Mouse (Mus musculus): ENCODE results near the gene Mapkapk2. TPM values are rescaled to one million over a fixed set of nuclear protein-coding genes. Genes with fewer than 3 reads are reported as not detected.
A peak's percentile ranks its signal among the peaks of the same experiment; 100 is the strongest.

Gene Mapkapk2
- polyA plus RNA-seq, 1 experiment from 2014 or later = 44.7 TPM

DNA sequence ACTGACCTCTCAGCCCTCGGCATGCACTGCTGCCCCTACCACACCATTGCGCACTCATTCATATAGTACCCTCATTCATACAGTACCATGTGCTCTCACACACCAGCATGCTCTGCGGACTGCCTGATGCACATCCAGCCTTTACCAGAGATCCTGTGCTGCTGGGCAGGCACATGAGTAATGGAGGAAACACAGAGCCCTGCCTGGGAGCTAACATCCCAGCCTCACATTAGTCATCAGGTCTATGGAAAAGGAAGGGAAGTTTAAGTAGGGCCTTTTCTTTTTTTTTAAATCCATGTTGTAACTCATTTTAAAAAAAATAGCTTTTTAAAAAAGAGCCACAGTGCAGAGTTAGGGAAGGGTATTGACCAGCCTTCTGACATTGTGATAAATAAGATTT lies 54.9 kb downstream of the Mapkapk2 start:
- no peak for DNase-seq (ENCODE audit: low spot score)
- 80% methylated on average over 3 of the region's 3 CpGs for WGBS
- ATAC-seq (replicated peaks; ENCODE audit: insufficient number of reproducible peaks, low FRiP score, low TSS enrichment, low read depth) = no peak
- no peaks in the 10 kb centered on the region for H3K9me3 ChIP-seq (replicated peaks; ENCODE audit: control insufficient read depth, low read length)
- H3K4me3 ChIP-seq (ENCODE audit: low read depth, low read length) = no peak overlapping the region
- no peak overlapping the region for H3K4me2 ChIP-seq (ENCODE audit: low read depth, low read length)
- no peak overlapping the region for H3K27ac ChIP-seq (replicated peaks; ENCODE audit: low read depth, low read length)
- H3K36me3 ChIP-seq (replicated peaks; ENCODE audit: control insufficient read depth, insufficient read depth, low read depth, low read length) = no peaks in the 10 kb centered on the region
- no peaks in the 10 kb centered on the region for H3K4me1 ChIP-seq (ENCODE audit: control insufficient read depth, insufficient read depth, low read length)
- no peaks in the 10 kb centered on the region for H3K27me3 ChIP-seq (ENCODE audit: control insufficient read depth, insufficient read depth, low read length)
- no peak overlapping the region for H3K9ac ChIP-seq (replicated peaks; ENCODE audit: low read length)

DNA sequence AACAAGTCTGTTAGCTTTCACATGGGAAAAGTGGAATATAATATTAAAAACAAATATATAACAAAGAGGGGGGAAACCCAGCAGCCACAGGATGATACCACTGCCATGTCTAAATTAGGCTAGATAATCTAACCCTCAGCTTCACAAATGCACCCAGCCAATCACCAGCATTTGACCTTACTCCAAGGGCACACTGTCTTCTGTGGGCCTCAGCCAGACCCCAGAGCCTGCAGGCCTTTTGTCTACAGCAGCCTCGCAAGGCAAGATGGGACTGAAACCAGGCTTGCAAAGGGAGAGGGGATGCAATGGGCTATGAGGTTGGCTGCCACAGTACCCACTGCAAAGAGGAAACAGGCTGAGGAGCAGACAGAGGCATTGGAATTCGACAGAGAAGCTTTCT lies 55.4 kb downstream of the Mapkapk2 start:
- H3K9me3 ChIP-seq (replicated peaks; ENCODE audit: control insufficient read depth, low read length) = no peaks in the 10 kb centered on the region
- H3K4me2 ChIP-seq (ENCODE audit: low read depth, low read length) = no peak overlapping the region
- H3K4me1 ChIP-seq (ENCODE audit: control insufficient read depth, insufficient read depth, low read length) = no peaks in the 10 kb centered on the region
- 58% methylated on average over 2 of the region's 2 CpGs for WGBS
- no peak overlapping the region for H3K4me3 ChIP-seq (ENCODE audit: low read depth, low read length)
- no peak overlapping the region for H3K27ac ChIP-seq (replicated peaks; ENCODE audit: low read depth, low read length)
- no peak overlapping the region for H3K9ac ChIP-seq (replicated peaks; ENCODE audit: low read length)
- DNase-seq (ENCODE audit: low spot score) = no peak
- ATAC-seq (replicated peaks; ENCODE audit: insufficient number of reproducible peaks, low FRiP score, low TSS enrichment, low read depth) = no peak
- H3K36me3 ChIP-seq (replicated peaks; ENCODE audit: control insufficient read depth, insufficient read depth, low read depth, low read length) = no peaks in the 10 kb centered on the region
- no peaks in the 10 kb centered on the region for H3K27me3 ChIP-seq (ENCODE audit: control insufficient read depth, insufficient read depth, low read length)

DNA sequence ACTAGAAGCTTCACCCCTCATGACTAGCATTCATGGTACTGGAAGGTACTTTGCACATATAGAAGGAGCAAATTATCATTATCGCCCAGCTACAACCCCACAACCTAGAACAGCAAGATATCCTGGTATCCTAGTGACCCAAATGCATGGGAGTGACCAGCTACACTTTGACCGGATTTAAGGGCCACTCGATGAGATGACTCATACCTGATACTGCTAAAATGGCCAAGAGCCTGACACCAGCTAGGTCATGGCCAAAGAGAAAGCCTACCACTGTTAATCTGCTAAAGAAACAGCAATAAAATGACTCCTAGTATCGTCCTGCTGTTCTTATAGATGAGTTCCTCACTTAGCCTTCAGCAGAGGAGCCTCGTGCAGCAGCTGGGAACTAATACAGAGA lies 58.1 kb downstream of the Mapkapk2 start:
- DNase-seq (ENCODE audit: low spot score) = no peak
- no peaks in the 10 kb centered on the region for H3K36me3 ChIP-seq (replicated peaks; ENCODE audit: control insufficient read depth, insufficient read depth, low read depth, low read length)
- no peak for ATAC-seq (replicated peaks; ENCODE audit: insufficient number of reproducible peaks, low FRiP score, low TSS enrichment, low read depth)
- no peaks in the 10 kb centered on the region for H3K4me1 ChIP-seq (ENCODE audit: control insufficient read depth, insufficient read depth, low read length)
- no peak overlapping the region for H3K27ac ChIP-seq (replicated peaks; ENCODE audit: low read depth, low read length)
- H3K27me3 ChIP-seq (ENCODE audit: control insufficient read depth, insufficient read depth, low read length) = no peaks in the 10 kb centered on the region
- H3K4me2 ChIP-seq (ENCODE audit: low read depth, low read length) = no peak overlapping the region
- no peak overlapping the region for H3K9ac ChIP-seq (replicated peaks; ENCODE audit: low read length)
- WGBS = 89% methylated on average over 5 of the region's 5 CpGs
- no peaks in the 10 kb centered on the region for H3K9me3 ChIP-seq (replicated peaks; ENCODE audit: control insufficient read depth, low read length)
- no peak overlapping the region for H3K4me3 ChIP-seq (ENCODE audit: low read depth, low read length)

DNA sequence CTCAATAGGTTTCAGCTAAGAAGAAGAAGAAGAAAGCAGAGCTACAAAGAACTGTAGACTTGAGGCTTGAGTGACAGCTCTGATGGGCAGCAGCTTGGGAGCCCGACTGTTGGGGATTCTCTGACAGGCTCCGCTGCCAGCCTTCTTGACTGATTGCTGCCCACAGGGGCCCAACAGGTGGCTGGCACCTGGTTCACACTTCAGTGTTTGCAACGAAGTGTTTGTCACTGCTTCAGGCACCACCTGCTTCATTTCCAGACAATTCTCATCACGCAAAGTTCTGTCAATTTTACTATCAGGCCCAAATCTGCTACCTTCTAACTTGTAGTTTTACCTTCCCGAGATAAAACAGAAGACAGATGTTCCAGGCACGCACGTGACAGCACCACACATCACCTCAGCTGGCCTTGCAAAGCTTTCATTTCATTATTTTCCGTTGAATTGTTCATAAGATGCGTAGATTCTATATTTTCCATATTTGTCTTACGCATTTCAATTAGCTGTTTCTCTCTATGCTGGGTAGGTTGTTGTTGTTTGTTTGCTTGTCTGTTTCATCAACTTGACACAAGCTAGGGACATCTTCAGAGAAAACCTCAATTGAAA lies 59.1 kb downstream of the Mapkapk2 start:
- WGBS = 89% methylated on average over 10 of the region's 10 CpGs
- no peaks in the 10 kb centered on the region for H3K9me3 ChIP-seq (replicated peaks; ENCODE audit: control insufficient read depth, low read length)
- H3K27me3 ChIP-seq (ENCODE audit: control insufficient read depth, insufficient read depth, low read length) = no peaks in the 10 kb centered on the region
- no peak overlapping the region for H3K4me3 ChIP-seq (ENCODE audit: low read depth, low read length)
- DNase-seq (ENCODE audit: low spot score) (no peak), ATAC-seq (replicated peaks; ENCODE audit: insufficient number of reproducible peaks, low FRiP score, low TSS enrichment, low read depth) (no peak)
- H3K4me1 ChIP-seq (ENCODE audit: control insufficient read depth, insufficient read depth, low read length) = no peaks in the 10 kb centered on the region
- no peak overlapping the region for H3K9ac ChIP-seq (replicated peaks; ENCODE audit: low read length)
- no peak overlapping the region for H3K27ac ChIP-seq (replicated peaks; ENCODE audit: low read depth, low read length)
- H3K36me3 ChIP-seq (replicated peaks; ENCODE audit: control insufficient read depth, insufficient read depth, low read depth, low read length) = no peaks in the 10 kb centered on the region
- no peak overlapping the region for H3K4me2 ChIP-seq (ENCODE audit: low read depth, low read length)

DNA sequence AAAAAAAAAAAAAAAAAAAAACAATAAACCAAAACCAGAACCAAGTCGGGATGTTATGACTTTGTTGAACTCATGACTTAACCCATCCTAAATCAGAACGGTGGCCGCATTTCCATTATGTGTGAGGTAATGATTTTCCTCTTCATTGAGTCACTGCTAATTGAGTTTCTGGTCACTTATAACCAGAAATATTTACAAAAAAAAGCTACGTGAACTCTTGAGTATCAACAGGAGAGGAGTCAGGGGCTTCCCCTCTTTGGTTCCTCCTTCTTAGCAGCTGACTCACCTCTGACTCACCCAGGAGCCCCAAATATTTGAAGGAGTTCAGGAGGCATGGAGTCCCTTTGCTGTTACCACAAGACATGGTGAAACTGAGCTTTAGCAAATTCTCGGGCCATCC lies 59.6 kb downstream of the Mapkapk2 start:
- 90% methylated on average over 5 of the region's 5 CpGs for whole genome bisulfite sequencing
- Histone ChIP-seq H3K4me3 (ENCODE audit: low read depth, low read length) (no peak overlapping the region), H3K36me3 (replicated peaks; ENCODE audit: control insufficient read depth, insufficient read depth, low read depth, low read length) (no peaks in the 10 kb centered on the region), H3K27me3 (ENCODE audit: control insufficient read depth, insufficient read depth, low read length) (no peaks in the 10 kb centered on the region), H3K9me3 (replicated peaks; ENCODE audit: control insufficient read depth, low read length) (no peaks in the 10 kb centered on the region), H3K9ac (replicated peaks; ENCODE audit: low read length) (no peak overlapping the region), H3K27ac (replicated peaks; ENCODE audit: low read depth, low read length) (no peak overlapping the region), H3K4me2 (ENCODE audit: low read depth, low read length) (no peak overlapping the region), H3K4me1 (ENCODE audit: control insufficient read depth, insufficient read depth, low read length) (no peaks in the 10 kb centered on the region)
- DNase-seq (ENCODE audit: low spot score) = no peak
- no peak for ATAC-seq (replicated peaks; ENCODE audit: insufficient number of reproducible peaks, low FRiP score, low TSS enrichment, low read depth)

DNA sequence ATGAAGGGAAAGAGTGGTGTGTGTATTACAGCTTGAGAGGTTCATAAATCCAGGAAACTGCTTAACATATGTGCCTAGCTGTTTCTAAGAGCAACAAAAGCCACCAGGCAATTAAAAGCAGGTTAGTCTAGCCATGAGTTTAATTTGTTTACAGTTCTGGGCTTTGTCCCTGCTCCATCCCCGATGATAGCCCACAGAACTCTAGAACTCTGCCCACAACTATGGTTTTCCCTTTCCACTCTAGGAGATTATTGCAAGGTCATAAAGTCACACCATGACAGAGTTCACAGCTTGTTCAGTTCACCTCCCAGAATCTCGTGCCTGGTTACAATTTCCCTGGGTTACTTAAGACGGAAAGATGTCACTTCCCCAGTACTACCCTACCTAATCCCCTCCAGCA lies 66.4 kb downstream of the Mapkapk2 start:
- ATAC-seq (replicated peaks; ENCODE audit: insufficient number of reproducible peaks, low FRiP score, low TSS enrichment, low read depth) (no peak), DNase-seq (ENCODE audit: low spot score) (peak; percentile 30)
- WGBS = 28% methylated on average over 3 of the region's 3 CpGs
- Histone ChIP-seq H3K4me2 (ENCODE audit: low read depth, low read length) (no peak overlapping the region), H3K4me3 (ENCODE audit: low read depth, low read length) (no peak overlapping the region), H3K36me3 (replicated peaks; ENCODE audit: control insufficient read depth, insufficient read depth, low read depth, low read length) (no peaks in the 10 kb centered on the region), H3K27me3 (ENCODE audit: control insufficient read depth, insufficient read depth, low read length) (no peaks in the 10 kb centered on the region), H3K9me3 (replicated peaks; ENCODE audit: control insufficient read depth, low read length) (no peaks in the 10 kb centered on the region), H3K9ac (replicated peaks; ENCODE audit: low read length) (no peak overlapping the region), H3K27ac (replicated peaks; ENCODE audit: low read depth, low read length) (no peak overlapping the region), H3K4me1 (ENCODE audit: control insufficient read depth, insufficient read depth, low read length) (no peaks in the 10 kb centered on the region)

DNA sequence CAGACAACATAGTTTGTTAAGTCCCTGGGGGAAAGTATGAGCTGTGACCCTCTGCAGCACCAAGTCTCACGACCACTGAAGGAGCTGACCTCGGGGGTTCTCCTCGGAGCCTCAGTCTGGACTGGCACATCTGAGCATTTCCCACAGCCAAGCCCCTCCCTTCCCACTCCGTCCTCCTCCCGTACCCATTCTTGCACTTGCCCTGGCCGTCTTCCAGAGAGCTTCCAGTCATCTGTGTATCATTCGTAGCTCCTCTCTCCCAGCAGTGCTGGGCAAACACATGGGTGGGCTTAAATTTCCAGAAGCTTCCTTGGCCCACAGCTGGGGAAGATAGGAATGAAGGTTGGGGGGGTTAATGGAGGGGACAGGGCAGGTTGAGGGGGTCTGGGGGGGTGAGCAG lies 67.4 kb downstream of the Mapkapk2 start:
- no peak for ATAC-seq (replicated peaks; ENCODE audit: insufficient number of reproducible peaks, low FRiP score, low TSS enrichment, low read depth)

DNA sequence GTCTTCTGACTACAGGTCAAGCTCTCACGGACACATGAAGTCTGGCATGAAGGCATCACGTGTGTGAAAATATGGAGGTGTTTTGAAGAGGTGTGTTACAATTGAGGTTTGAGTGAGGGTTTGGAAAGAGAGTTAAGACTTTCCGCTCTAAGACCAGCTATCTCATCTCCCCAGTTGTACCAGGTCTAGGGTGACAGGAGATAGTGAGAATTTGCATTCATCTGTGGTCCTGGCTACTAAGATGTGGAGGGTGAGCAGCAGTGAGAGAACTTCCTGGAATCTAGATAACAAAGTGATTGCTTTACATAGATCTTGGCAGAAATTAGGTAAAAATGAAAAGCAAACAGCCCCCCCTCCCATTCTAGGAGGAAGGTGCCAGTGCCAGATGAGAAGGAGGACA lies 68.4 kb downstream of the Mapkapk2 start:
- no peak overlapping the region for H3K4me3 ChIP-seq (ENCODE audit: low read depth, low read length)
- 85% methylated on average over 3 of the region's 3 CpGs for WGBS
- H3K9me3 ChIP-seq (replicated peaks; ENCODE audit: control insufficient read depth, low read length) = no peaks in the 10 kb centered on the region
- H3K27me3 ChIP-seq (ENCODE audit: control insufficient read depth, insufficient read depth, low read length) = no peaks in the 10 kb centered on the region
- H3K9ac ChIP-seq (replicated peaks; ENCODE audit: low read length) = no peak overlapping the region
- no peaks in the 10 kb centered on the region for H3K36me3 ChIP-seq (replicated peaks; ENCODE audit: control insufficient read depth, insufficient read depth, low read depth, low read length)
- H3K27ac ChIP-seq (replicated peaks; ENCODE audit: low read depth, low read length) = no peak overlapping the region
- H3K4me1 ChIP-seq (ENCODE audit: control insufficient read depth, insufficient read depth, low read length) = no peaks in the 10 kb centered on the region
- DNase-seq (ENCODE audit: low spot score) (no peak), ATAC-seq (replicated peaks; ENCODE audit: insufficient number of reproducible peaks, low FRiP score, low TSS enrichment, low read depth) (no peak)
- no peak overlapping the region for H3K4me2 ChIP-seq (ENCODE audit: low read depth, low read length)

More for the DNA sequence above, 67.4 kb downstream of the Mapkapk2 start:
- H3K4me1 ChIP-seq (ENCODE audit: control insufficient read depth, insufficient read depth, low read length) = no peaks in the 10 kb centered on the region
- 53% methylated on average over 7 of the region's 7 CpGs for WGBS
- H3K4me3 ChIP-seq (ENCODE audit: low read depth, low read length) = no peak overlapping the region
- H3K4me2 ChIP-seq (ENCODE audit: low read depth, low read length) = no peak overlapping the region
- no peak overlapping the region for H3K27ac ChIP-seq (replicated peaks; ENCODE audit: low read depth, low read length)
- no peaks in the 10 kb centered on the region for H3K9me3 ChIP-seq (replicated peaks; ENCODE audit: control insufficient read depth, low read length)
- H3K27me3 ChIP-seq (ENCODE audit: control insufficient read depth, insufficient read depth, low read length) = no peaks in the 10 kb centered on the region
- no peak overlapping the region for H3K9ac ChIP-seq (replicated peaks; ENCODE audit: low read length)
- no peak for DNase-seq (ENCODE audit: low spot score)
- H3K36me3 ChIP-seq (replicated peaks; ENCODE audit: control insufficient read depth, insufficient read depth, low read depth, low read length) = no peaks in the 10 kb centered on the region
